Mouse (Mus musculus): ENCODE measurements around the gene Fbxl5.

GRCm38 (mm10) chr5:43699240-43699639 lies 122.2 kb downstream of the Fbxl5 start:
- no peak for TF ChIP-seq CTCF (IDR thresholded peaks at IDR 0.05; ENCODE audit: extremely low read depth, insufficient read length, insufficient replicate concordance, low read depth, low read length)
- no peak for TF ChIP-seq POLR2A (IDR thresholded peaks at IDR 0.05; ENCODE audit: low read depth, low read length)

Measured in small intestine, adult 2 months (tissue).